22 mouse cellular contexts compared by ENCODE assay signal in genomic region chr4:84120330-84120729, GRCm38 (mm10).
DNase-seq lines count a peak whose midpoint lies in the region; ATAC-seq and TF ChIP-seq lines count a peak whose summit lies in the region.
"Had no signal": no experiment of that assay in that cellular context is flagged by ENCODE, and none has a peak within 500 bp of the region (broad histone marks: within the 10 kb centered on the region; RNA-seq: fewer than 3 reads in every experiment).

No protein-coding gene starts in this region.

- no peak overlapping the region for H3K4me2 ChIP-seq in hindbrain, embryonic 12.5 days (replicated peaks)
- no peak overlapping the region for H3K4me2 ChIP-seq in hindbrain, postnatal 0 days (ENCODE audit: low read depth, low read length)
- H3K4me2 ChIP-seq in midbrain, embryonic 12.5 days (replicated peaks), result no peak overlapping the region
- no peak overlapping the region for H3K4me2 ChIP-seq in midbrain, embryonic 16.5 days (ENCODE audit: low read length)
- no peak overlapping the region for H3K4me2 ChIP-seq in hindbrain, embryonic 16.5 days (ENCODE audit: low read length)
- no peak overlapping the region for H3K4me2 ChIP-seq in midbrain, embryonic 15.5 days
- no peak overlapping the region for H3K4me2 ChIP-seq in forebrain, embryonic 13.5 days
- H3K4me2 ChIP-seq: heart, embryonic 12.5 days; hindbrain, embryonic 15.5 days; limb, embryonic 15.5 days; lung, embryonic 14.5 days had no signal

- H3K27me3 ChIP-seq in hindbrain, embryonic 12.5 days, result no peaks in the 10 kb centered on the region
- H3K27me3 ChIP-seq in hindbrain, postnatal 0 days (ENCODE audit: insufficient read depth, low read length), result no peaks in the 10 kb centered on the region
- peaks cover 5% of the 10 kb centered on the region; the same call in 1 of the 2 replicates for H3K27me3 ChIP-seq in midbrain, embryonic 12.5 days
- no peaks in the 10 kb centered on the region for H3K27me3 ChIP-seq in midbrain, embryonic 16.5 days (ENCODE audit: control insufficient read depth, insufficient read depth, low read depth, low read length)
- H3K27me3 ChIP-seq in hindbrain, embryonic 16.5 days (replicated peaks; ENCODE audit: control insufficient read depth, insufficient read depth, low read length), result no peaks in the 10 kb centered on the region
- no peaks in the 10 kb centered on the region for H3K27me3 ChIP-seq in midbrain, embryonic 15.5 days (replicated peaks)
- H3K27me3 ChIP-seq in forebrain, embryonic 13.5 days, result no peaks in the 10 kb centered on the region
- H3K27me3 ChIP-seq: heart, embryonic 12.5 days; hindbrain, embryonic 15.5 days; limb, embryonic 15.5 days had no signal

- 54% methylated on average over 7 of the region's 7 CpGs for WGBS in hindbrain, embryonic 12.5 days
- WGBS in hindbrain, postnatal 0 days, result 60% methylated on average over 7 of the region's 7 CpGs
- WGBS in midbrain, embryonic 12.5 days, result 49% methylated on average over 7 of the region's 7 CpGs
- 38% methylated on average over 7 of the region's 7 CpGs for WGBS in midbrain, embryonic 16.5 days
- 50% methylated on average over 7 of the region's 7 CpGs for WGBS in hindbrain, embryonic 16.5 days
- 45% methylated on average over 7 of the region's 7 CpGs for WGBS in midbrain, embryonic 15.5 days
- 50% methylated on average over 7 of the region's 7 CpGs for WGBS in forebrain, embryonic 13.5 days

- H3K4me1 ChIP-seq in hindbrain, embryonic 12.5 days, result peaks cover 22% of the 10 kb centered on the region
- no peaks in the 10 kb centered on the region for H3K4me1 ChIP-seq in hindbrain, postnatal 0 days (ENCODE audit: insufficient read depth, low read length)
- H3K4me1 ChIP-seq in midbrain, embryonic 12.5 days, result peaks cover 14% of the 10 kb centered on the region
- H3K4me1 ChIP-seq in midbrain, embryonic 16.5 days (ENCODE audit: control insufficient read depth, insufficient read depth, low read length), result peaks cover 6% of the 10 kb centered on the region; the same call in 1 of the 2 replicates
- H3K4me1 ChIP-seq in hindbrain, embryonic 16.5 days (ENCODE audit: control insufficient read depth, insufficient read depth, low read depth, low read length), result 0 out of 2 replicates have a peak, but pooled peaks cover 2% of the 10 kb centered on the region
- H3K4me1 ChIP-seq in midbrain, embryonic 15.5 days, result peaks cover 12% of the 10 kb centered on the region
- peaks cover 9% of the 10 kb centered on the region for H3K4me1 ChIP-seq in forebrain, embryonic 13.5 days

- DNase-seq in hindbrain, postnatal 0 days (ENCODE audit: low spot score), result no peak
- no peak for DNase-seq in right cerebral cortex, postnatal 4 days
- DNase-seq: adrenal gland, postnatal 25 days; cerebellum, adult 9-10 months; gastrocnemius, postnatal 10 days; heart, postnatal 10 days; lung, embryonic 14.5 days; right cerebral cortex, adult 18-20 months; thymus, adult 18-20 months; thymus, postnatal 36 days had no signal

- no peaks in the 10 kb centered on the region for H3K9me3 ChIP-seq in hindbrain, embryonic 12.5 days (replicated peaks)
- no peaks in the 10 kb centered on the region for H3K9me3 ChIP-seq in hindbrain, postnatal 0 days (ENCODE audit: low read length)
- no peaks in the 10 kb centered on the region for H3K9me3 ChIP-seq in midbrain, embryonic 12.5 days
- H3K9me3 ChIP-seq in midbrain, embryonic 16.5 days (replicated peaks; ENCODE audit: control insufficient read depth, low read length, poor library complexity, severe bottlenecking), result no peaks in the 10 kb centered on the region
- no peaks in the 10 kb centered on the region for H3K9me3 ChIP-seq in hindbrain, embryonic 16.5 days (ENCODE audit: control insufficient read depth, low read length)
- no peaks in the 10 kb centered on the region for H3K9me3 ChIP-seq in midbrain, embryonic 15.5 days
- no peaks in the 10 kb centered on the region for H3K9me3 ChIP-seq in forebrain, embryonic 13.5 days (replicated peaks)
- H3K9me3 ChIP-seq: heart, embryonic 12.5 days; hindbrain, embryonic 15.5 days; limb, embryonic 15.5 days had no signal

- ATAC-seq in hindbrain, embryonic 12.5 days (ENCODE audit: low FRiP score), result no peak
- ATAC-seq in hindbrain, postnatal 0 days, result no peak
- ATAC-seq in midbrain, embryonic 12.5 days (ENCODE audit: low FRiP score, low read depth), result peak; percentile 50; the same call in 1 of the 2 replicates
- ATAC-seq in midbrain, embryonic 16.5 days, result no peak
- ATAC-seq in hindbrain, embryonic 16.5 days, result 0 out of 2 replicates have a peak, but pooled peaks have one; percentile 29
- 0 out of 2 replicates have a peak, but pooled peaks have one; percentile 44 for ATAC-seq in midbrain, embryonic 15.5 days (replicated peaks)
- ATAC-seq in forebrain, embryonic 13.5 days, result no peak
- ATAC-seq: intestine, embryonic 16.5 days had no signal

- no peak overlapping the region for H3K4me3 ChIP-seq in hindbrain, embryonic 12.5 days
- H3K4me3 ChIP-seq in hindbrain, postnatal 0 days (ENCODE audit: low read length), result no peak overlapping the region
- no peak overlapping the region for H3K4me3 ChIP-seq in midbrain, embryonic 12.5 days
- no peak overlapping the region for H3K4me3 ChIP-seq in midbrain, embryonic 16.5 days (ENCODE audit: low read depth, low read length)
- H3K4me3 ChIP-seq in hindbrain, embryonic 16.5 days (ENCODE audit: low read length), result no peak overlapping the region
- no peak overlapping the region for H3K4me3 ChIP-seq in midbrain, embryonic 15.5 days
- no peak overlapping the region for H3K4me3 ChIP-seq in forebrain, embryonic 13.5 days
- H3K4me3 ChIP-seq: heart, embryonic 12.5 days; hindbrain, embryonic 15.5 days; layer of hippocampus, adult 2 months; limb, embryonic 15.5 days had no signal

- TF ChIP-seq CTCF in hindbrain, postnatal 0 days (IDR thresholded peaks at IDR 0.05; ENCODE audit: low read depth), result no peak

- peak overlapping the region; percentile 45; the same call in 1 of the 2 replicates for H3K27ac ChIP-seq in hindbrain, embryonic 12.5 days
- H3K27ac ChIP-seq in hindbrain, postnatal 0 days, result no peak overlapping the region
- H3K27ac ChIP-seq in midbrain, embryonic 12.5 days (replicated peaks), result peak overlapping the region; percentile 43
- H3K27ac ChIP-seq in midbrain, embryonic 16.5 days (ENCODE audit: low read length), result no peak overlapping the region
- no peak overlapping the region for H3K27ac ChIP-seq in hindbrain, embryonic 16.5 days (ENCODE audit: low read depth, low read length)
- H3K27ac ChIP-seq in midbrain, embryonic 15.5 days, result no peak overlapping the region
- H3K27ac ChIP-seq in forebrain, embryonic 13.5 days, result no peak overlapping the region
- H3K27ac ChIP-seq: hindbrain, embryonic 15.5 days; layer of hippocampus, adult 2 months; liver, embryonic 14.5 days had no signal

- no peak overlapping the region for H3K9ac ChIP-seq in hindbrain, embryonic 12.5 days
- H3K9ac ChIP-seq in hindbrain, postnatal 0 days (replicated peaks; ENCODE audit: low read length), result no peak overlapping the region
- H3K9ac ChIP-seq in midbrain, embryonic 12.5 days (replicated peaks), result no peak overlapping the region; the same call in 1 of the 2 replicates
- H3K9ac ChIP-seq in midbrain, embryonic 16.5 days (ENCODE audit: low read depth, low read length), result no peak overlapping the region
- H3K9ac ChIP-seq in hindbrain, embryonic 16.5 days (ENCODE audit: low read depth, low read length), result no peak overlapping the region
- no peak overlapping the region for H3K9ac ChIP-seq in midbrain, embryonic 15.5 days
- H3K9ac ChIP-seq in forebrain, embryonic 13.5 days, result no peak overlapping the region
- H3K9ac ChIP-seq: heart, embryonic 12.5 days; hindbrain, embryonic 15.5 days; limb, embryonic 15.5 days; liver, embryonic 14.5 days; lung, embryonic 14.5 days had no signal

- no peaks in the 10 kb centered on the region for H3K36me3 ChIP-seq in hindbrain, embryonic 12.5 days
- H3K36me3 ChIP-seq in hindbrain, postnatal 0 days (ENCODE audit: insufficient read depth, low read length), result no peaks in the 10 kb centered on the region
- no peaks in the 10 kb centered on the region for H3K36me3 ChIP-seq in midbrain, embryonic 12.5 days
- no peaks in the 10 kb centered on the region for H3K36me3 ChIP-seq in midbrain, embryonic 16.5 days (ENCODE audit: control insufficient read depth, insufficient read depth, low read length)
- no peaks in the 10 kb centered on the region for H3K36me3 ChIP-seq in hindbrain, embryonic 16.5 days (ENCODE audit: control insufficient read depth, insufficient read depth, low read length)
- H3K36me3 ChIP-seq in midbrain, embryonic 15.5 days (replicated peaks), result no peaks in the 10 kb centered on the region
- H3K36me3 ChIP-seq in forebrain, embryonic 13.5 days (ENCODE audit: poor library complexity, severe bottlenecking), result no peaks in the 10 kb centered on the region
- H3K36me3 ChIP-seq: heart, embryonic 12.5 days; hindbrain, embryonic 15.5 days; limb, embryonic 15.5 days had no signal

Comparison
In these comparisons a context has a peak if more than half of its experiments do, and no peak if none do; other contexts are left out.
1. ATAC-seq: peak in midbrain, embryonic 12.5 days (single experiment), hindbrain, embryonic 16.5 days (single experiment) and midbrain, embryonic 15.5 days (single experiment); none in hindbrain, embryonic 12.5 days (single experiment), hindbrain, postnatal 0 days (single experiment), midbrain, embryonic 16.5 days (single experiment) and forebrain, embryonic 13.5 days (single experiment).
2. H3K27ac ChIP-seq: peak in hindbrain, embryonic 12.5 days (single experiment) and midbrain, embryonic 12.5 days (single experiment); none in hindbrain, postnatal 0 days (single experiment), midbrain, embryonic 16.5 days (single experiment), hindbrain, embryonic 16.5 days (single experiment), midbrain, embryonic 15.5 days (single experiment) and forebrain, embryonic 13.5 days (single experiment).